Mouse (Mus musculus) hindbrain, embryonic 11.5 days (tissue): ENCODE measurements at regions not wholly inside any gene's neighbourhood (a gene's known extent, or its start where the extent isn't known, plus 50 kb on each side); places are given as distances from the start of the nearest gene placed in this dataset.
A peak's percentile ranks its signal among the peaks of the same experiment; 100 is the strongest.

ENCODE experiments used
- ATAC-seq: fragments of 200-750 bp; cut with Nextera tagmentation; 2 replicates; pipeline ENCODE4 v1.8.0; 2017; ENCODE audit warnings: mild to moderate bottlenecking, moderate TSS enrichment, moderate library complexity; ENCODE audit not compliant: low FRiP score
- DNase-seq: peaks from one replicate; pipeline ENCODE4 v3.0.0-alpha.2; 2015; ENCODE audit warnings: low spot score
- H3K27ac ChIP-seq: fragments of 300-500 bp; sonication (generic); 2 replicates; pipeline ENCODE4 v1.5.1; 2014; ENCODE audit warnings: mild to moderate bottlenecking, low read depth, low read length
- H3K27me3 ChIP-seq: fragments of 300-500 bp; sonication (generic); 2 replicates; pipeline ENCODE4 v1.6.1; 2014; ENCODE audit warnings: mild to moderate bottlenecking, low read length, moderate library complexity, mixed read lengths; ENCODE audit not compliant: control insufficient read depth, insufficient read depth
- H3K36me3 ChIP-seq: fragments of 300-500 bp; sonication (generic); 2 replicates; pipeline ENCODE4 v1.6.1; 2014; ENCODE audit warnings: mild to moderate bottlenecking, low read length, moderate library complexity, mixed read lengths; ENCODE audit not compliant: control insufficient read depth, insufficient read depth
- H3K4me1 ChIP-seq: fragments of 300-500 bp; sonication (generic); replicated peaks from 2 replicates; pipeline ENCODE4 v1.6.1; 2014; ENCODE audit warnings: low read length, mixed read lengths; ENCODE audit not compliant: control insufficient read depth, insufficient read depth
- H3K4me2 ChIP-seq: fragments of 300-500 bp; sonication (generic); replicated peaks from 2 replicates; pipeline ENCODE4 v1.6.1; 2014; ENCODE audit warnings: mild to moderate bottlenecking, low read depth, low read length
- H3K4me3 ChIP-seq: fragments of 300-500 bp; sonication (generic); 2 replicates; pipeline ENCODE4 v1.5.1; 2014; ENCODE audit warnings: low read depth, low read length
- H3K9ac ChIP-seq: fragments of 300-500 bp; sonication (generic); 2 replicates; pipeline ENCODE4 v1.6.1; 2014; ENCODE audit warnings: low read depth, low read length
- H3K9me3 ChIP-seq: fragments of 300-500 bp; sonication (generic); 2 replicates; pipeline ENCODE4 v1.6.1; 2016; ENCODE audit warnings: low read length; ENCODE audit not compliant: control insufficient read depth
- WGBS: fragments of 180-500 bp; shearing (Covaris S2); extraction: QIAGEN DNeasy Blood & Tissue Kit; methylation state at CpG from one replicate; pipeline ENCODE4 v1.1.7; 2014; 5-methylcytosine and 5-hydroxymethylcytosine counted together

DNA sequence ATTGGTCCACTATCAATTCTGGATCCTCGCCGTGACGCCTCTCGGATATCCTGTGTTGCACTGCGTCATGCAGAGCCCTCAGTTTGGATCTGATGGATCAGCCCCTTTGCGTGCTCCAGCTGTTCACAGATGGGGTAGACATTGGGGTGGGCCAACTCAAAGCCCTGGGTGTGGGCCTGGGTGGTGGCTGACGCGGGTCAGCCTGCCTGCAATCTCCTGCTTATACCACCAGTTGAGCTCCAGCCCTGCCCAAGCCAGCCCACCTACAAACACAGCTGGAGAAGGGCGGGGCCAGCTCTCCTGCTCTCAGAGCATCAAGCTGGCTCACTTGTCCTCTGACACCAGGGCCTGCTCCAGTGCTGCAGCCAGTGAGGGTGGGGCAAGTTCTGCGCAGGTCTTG lies 73.1 kb downstream of the Rps15a start:
- H3K4me3 ChIP-seq: no peak overlapping the region
- no peaks in the 10 kb centered on the region for H3K27me3 ChIP-seq
- ATAC-seq (no peak), DNase-seq (no peak)
- whole genome bisulfite sequencing: 62% methylated on average over 10 of the region's 10 CpGs
- no peak overlapping the region for H3K4me2 ChIP-seq
- no peaks in the 10 kb centered on the region for H3K4me1 ChIP-seq
- H3K9ac ChIP-seq: no peak overlapping the region
- no peaks in the 10 kb centered on the region for H3K36me3 ChIP-seq
- no peaks in the 10 kb centered on the region for H3K9me3 ChIP-seq
- H3K27ac ChIP-seq: no peak overlapping the region

DNA sequence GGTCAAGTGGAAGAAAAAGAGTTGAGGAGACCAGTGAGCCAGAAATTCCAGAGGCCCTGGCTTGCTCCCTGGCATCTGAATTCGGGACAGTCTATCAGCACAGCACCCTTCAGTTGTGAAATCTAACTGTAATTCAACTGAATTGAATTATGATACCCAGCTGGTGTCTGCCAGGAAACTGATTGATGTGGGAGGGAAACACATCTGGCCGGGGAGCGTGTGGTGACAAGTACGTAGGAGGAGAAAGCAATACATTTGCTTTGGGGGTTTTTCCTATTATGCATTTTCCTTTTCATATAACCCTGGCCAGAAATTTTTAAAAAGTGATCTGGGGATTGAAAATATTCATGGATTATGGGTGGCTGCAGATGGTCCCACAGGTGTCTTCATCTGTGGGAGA lies 76.1 kb downstream of the Rps15a start:
- Histone ChIP-seq H3K27ac (no peak overlapping the region), H3K27me3 (no peaks in the 10 kb centered on the region), H3K4me2 (no peak overlapping the region), H3K4me1 (no peaks in the 10 kb centered on the region), H3K4me3 (no peak overlapping the region), H3K9me3 (no peaks in the 10 kb centered on the region), H3K36me3 (no peaks in the 10 kb centered on the region), H3K9ac (no peak overlapping the region)
- no peak for ATAC-seq
- WGBS: 87% methylated on average over 4 of the region's 4 CpGs
- no peak for DNase-seq

DNA sequence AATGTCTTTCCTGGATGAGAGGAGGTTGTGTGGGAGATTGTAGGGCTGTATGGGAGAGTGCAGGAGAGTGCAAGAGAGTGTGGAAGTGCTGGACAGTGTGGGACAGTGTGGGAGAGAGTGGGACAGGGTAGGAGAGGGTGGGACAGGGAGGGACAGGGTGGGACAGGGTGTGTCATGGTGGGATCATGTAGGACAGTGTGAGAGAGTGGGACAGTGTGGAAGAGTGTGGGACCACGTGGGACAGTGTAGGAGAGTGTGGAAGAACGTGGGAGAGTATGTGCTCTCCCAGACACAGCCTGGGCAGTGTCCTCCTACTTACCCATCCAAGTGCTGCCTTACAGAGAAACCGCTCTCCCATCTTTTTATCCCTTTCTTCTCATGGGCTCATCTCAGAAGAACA lies 78.9 kb downstream of the Rps15a start:
- DNase-seq (no peak), ATAC-seq (no peak)
- H3K4me2 ChIP-seq: no peak overlapping the region
- no peaks in the 10 kb centered on the region for H3K4me1 ChIP-seq
- H3K36me3 ChIP-seq: no peaks in the 10 kb centered on the region
- H3K9me3 ChIP-seq: no peaks in the 10 kb centered on the region
- WGBS: 78% methylated on average over 3 of the region's 3 CpGs
- H3K9ac ChIP-seq: no peak overlapping the region
- no peaks in the 10 kb centered on the region for H3K27me3 ChIP-seq
- no peak overlapping the region for H3K4me3 ChIP-seq
- no peak overlapping the region for H3K27ac ChIP-seq

DNA sequence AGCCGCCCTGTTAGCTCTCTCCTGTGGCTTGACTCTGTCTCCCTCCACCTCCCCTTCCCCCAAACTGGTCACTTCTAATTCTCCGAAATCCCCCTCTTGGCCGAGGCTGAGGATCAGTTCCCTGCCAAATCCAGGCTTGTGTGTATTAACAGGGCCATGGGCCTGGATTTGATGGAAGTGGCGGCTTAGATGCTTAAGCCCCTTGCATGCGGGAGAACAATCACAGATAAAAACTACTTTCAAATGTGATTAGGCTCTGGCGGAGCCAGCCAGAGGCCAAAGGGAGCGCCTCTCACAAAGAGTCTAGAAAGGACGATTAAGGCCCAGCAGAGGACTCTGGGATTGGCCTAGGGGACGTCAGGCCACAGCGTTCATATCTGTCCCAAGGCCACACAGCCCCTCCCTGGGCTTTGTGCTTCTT lies 89.9 kb downstream of the Rps15a start:
- H3K4me1 ChIP-seq: no peaks in the 10 kb centered on the region
- no peak overlapping the region for H3K4me2 ChIP-seq
- no peak overlapping the region for H3K9ac ChIP-seq
- no peaks in the 10 kb centered on the region for H3K36me3 ChIP-seq
- DNase-seq (peak; percentile 8), ATAC-seq (no peak)
- H3K9me3 ChIP-seq: no peaks in the 10 kb centered on the region
- H3K27ac ChIP-seq: no peak overlapping the region
- no peaks in the 10 kb centered on the region for H3K27me3 ChIP-seq
- H3K4me3 ChIP-seq: no peak overlapping the region
- WGBS: 20% methylated on average over 10 of the region's 10 CpGs

DNA sequence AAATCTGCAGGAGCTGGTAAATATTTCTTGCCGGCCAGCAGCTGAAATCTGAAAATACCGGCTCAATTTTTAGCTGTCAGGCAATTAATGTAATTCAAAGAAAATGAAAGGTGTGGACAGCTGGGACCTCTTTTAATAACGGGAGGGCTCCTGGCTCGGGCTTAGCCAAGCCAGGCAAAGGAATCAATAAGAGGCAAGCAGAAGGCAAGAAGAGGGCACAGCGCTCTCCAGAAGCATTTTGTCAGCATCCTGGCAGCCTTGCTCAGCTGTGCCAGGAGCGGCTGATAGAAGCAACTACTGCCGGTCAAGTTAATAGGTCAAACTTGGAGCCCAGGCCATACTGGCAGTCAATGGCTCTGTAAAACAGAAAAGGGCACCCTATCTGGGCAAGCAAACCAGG lies 111.4 kb downstream of the Rps15a start:
- no peaks in the 10 kb centered on the region for H3K9me3 ChIP-seq
- no peak for DNase-seq
- ATAC-seq: no peak
- H3K4me1 ChIP-seq: no peaks in the 10 kb centered on the region
- H3K27me3 ChIP-seq: no peaks in the 10 kb centered on the region
- 83% methylated on average over 7 of the region's 7 CpGs for WGBS
- H3K36me3 ChIP-seq: no peaks in the 10 kb centered on the region
- no peak overlapping the region for H3K27ac ChIP-seq
- no peak overlapping the region for H3K4me3 ChIP-seq
- H3K4me2 ChIP-seq: no peak overlapping the region
- no peak overlapping the region for H3K9ac ChIP-seq

DNA sequence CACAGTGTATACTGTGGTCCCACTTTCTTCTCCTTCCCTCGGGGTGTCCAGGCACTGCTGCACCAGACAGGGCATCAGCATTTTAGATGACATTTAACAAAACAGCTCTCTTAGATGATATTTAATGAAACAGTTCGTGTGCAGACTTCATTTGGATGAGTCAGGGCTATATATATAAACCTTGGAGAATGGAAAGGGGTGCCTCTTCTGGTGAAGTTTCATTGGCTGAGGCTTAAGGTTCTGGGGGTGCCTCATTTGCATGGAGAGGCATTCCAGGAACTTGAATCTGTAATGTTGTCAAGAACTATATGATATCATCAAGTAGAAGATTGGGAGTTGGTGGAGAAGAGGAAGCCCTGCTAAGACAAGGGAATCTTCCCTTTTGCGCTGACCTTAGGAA lies 114.1 kb downstream of the Rps15a start:
- no peaks in the 10 kb centered on the region for H3K9me3 ChIP-seq
- no peaks in the 10 kb centered on the region for H3K4me1 ChIP-seq
- H3K36me3 ChIP-seq: no peaks in the 10 kb centered on the region
- no peak overlapping the region for H3K27ac ChIP-seq
- DNase-seq (no peak), ATAC-seq (no peak)
- WGBS: 70% methylated on average over 3 of the region's 3 CpGs
- H3K4me2 ChIP-seq: no peak overlapping the region
- H3K27me3 ChIP-seq: no peaks in the 10 kb centered on the region
- H3K4me3 ChIP-seq: no peak overlapping the region
- no peak overlapping the region for H3K9ac ChIP-seq

DNA sequence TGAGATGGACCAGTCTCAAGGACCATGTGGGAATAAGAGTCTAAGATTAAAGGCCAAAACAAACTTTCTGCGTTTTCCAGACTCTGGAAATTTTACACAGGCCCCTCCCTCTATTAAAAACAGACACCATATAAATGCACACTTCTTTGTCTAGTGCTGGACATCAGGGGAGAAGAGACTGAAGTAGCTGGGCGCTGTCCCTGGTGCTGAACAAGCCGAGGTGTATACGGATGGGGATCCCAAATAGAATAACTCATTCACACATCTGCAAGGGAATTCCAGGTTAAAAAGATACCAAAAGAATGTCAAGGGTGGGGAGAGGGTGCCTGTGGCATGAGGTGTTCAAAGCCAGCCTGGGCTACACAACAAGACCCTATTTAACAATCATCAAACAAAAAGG lies 114.9 kb downstream of the Rps15a start:
- H3K36me3 ChIP-seq: no peaks in the 10 kb centered on the region
- H3K9me3 ChIP-seq: no peaks in the 10 kb centered on the region
- H3K4me3 ChIP-seq: no peak overlapping the region
- ATAC-seq (no peak), DNase-seq (peak; percentile 74)
- H3K9ac ChIP-seq: no peak overlapping the region
- H3K4me1 ChIP-seq: no peaks in the 10 kb centered on the region
- no peak overlapping the region for H3K27ac ChIP-seq
- H3K27me3 ChIP-seq: no peaks in the 10 kb centered on the region
- no peak overlapping the region for H3K4me2 ChIP-seq
- 10% methylated on average over 4 of the region's 4 CpGs for WGBS

DNA sequence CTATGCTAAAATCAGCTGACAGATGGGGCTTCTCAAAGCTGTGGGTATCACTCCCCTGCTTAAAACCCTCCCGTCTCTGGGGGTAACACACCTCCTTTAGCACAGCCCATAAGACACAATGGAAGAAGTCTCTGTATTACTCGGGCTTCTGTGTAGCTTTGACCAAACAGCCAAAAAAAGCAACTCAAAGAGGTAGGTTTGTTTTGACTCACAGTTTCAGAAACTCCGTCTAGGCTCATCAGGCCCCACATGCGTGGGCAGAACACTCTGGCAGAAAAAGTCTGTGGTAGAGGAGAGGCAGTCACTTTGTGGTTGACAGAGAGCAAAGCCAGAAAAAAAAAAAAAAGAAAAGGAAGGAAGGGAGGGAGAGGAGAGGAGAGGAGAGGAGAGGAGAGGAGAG lies 133.8 kb downstream of the Rps15a start:
- H3K4me1 ChIP-seq: no peaks in the 10 kb centered on the region

DNA sequence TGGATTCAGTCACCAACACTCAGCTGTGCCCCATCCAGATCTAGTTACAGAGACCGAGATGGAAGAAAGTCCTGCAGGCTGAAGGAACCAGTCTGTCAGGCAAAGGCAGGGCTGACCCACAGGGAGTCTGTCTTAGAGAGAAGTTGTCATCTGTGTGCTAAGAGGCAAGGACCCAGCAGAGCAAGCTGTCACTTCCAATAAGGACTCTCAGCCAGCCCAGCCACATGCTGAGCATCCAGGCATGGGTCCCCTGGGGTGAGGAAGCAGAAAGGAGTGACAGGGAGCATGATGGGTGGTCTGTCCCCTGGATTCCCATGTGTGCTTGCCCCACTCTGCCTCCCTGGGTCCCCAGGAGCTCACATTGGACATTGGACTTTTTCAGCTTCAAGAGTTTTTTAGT lies 144.8 kb downstream of the Rps15a start:
- H3K9me3 ChIP-seq: no peaks in the 10 kb centered on the region
- no peak overlapping the region for H3K4me3 ChIP-seq
- no peaks in the 10 kb centered on the region for H3K36me3 ChIP-seq
- no peak overlapping the region for H3K9ac ChIP-seq
- WGBS: 15% methylated on average over 1 of the region's 1 CpGs
- no peak for ATAC-seq
- H3K4me1 ChIP-seq: no peaks in the 10 kb centered on the region
- no peaks in the 10 kb centered on the region for H3K27me3 ChIP-seq
- H3K27ac ChIP-seq: no peak overlapping the region
- no peak overlapping the region for H3K4me2 ChIP-seq
- peak; percentile 1 for DNase-seq

More for the DNA sequence above, 133.8 kb downstream of the Rps15a start:
- H3K36me3 ChIP-seq: no peaks in the 10 kb centered on the region
- H3K27ac ChIP-seq: no peak overlapping the region
- no peaks in the 10 kb centered on the region for H3K27me3 ChIP-seq
- H3K4me3 ChIP-seq: no peak overlapping the region
- H3K4me2 ChIP-seq: no peak overlapping the region
- H3K9ac ChIP-seq: no peak overlapping the region
- no peak for ATAC-seq
- WGBS: 87% methylated on average over 4 of the region's 4 CpGs
- no peaks in the 10 kb centered on the region for H3K9me3 ChIP-seq
- no peak for DNase-seq
